Mouse (Mus musculus) spleen, adult 2 months (tissue): ENCODE measurements around the gene Cox17.

Source experiments
- CTCF ChIP-seq: fragments of 200-500 bp; IDR thresholded peaks from 2 replicates; pipeline ENCODE4 v1.5.1; 2011; ENCODE audit warnings: mild to moderate bottlenecking, inconsistent platforms; ENCODE audit not compliant: insufficient read depth, insufficient read length, insufficient replicate concordance; ENCODE audit errors: extremely low read depth
- POLR2A ChIP-seq: fragments of 200-500 bp; IDR thresholded peaks from 2 replicates; pipeline ENCODE4 v1.6.1; 2011; ENCODE audit warnings: low read depth, low read length, inconsistent platforms

- no peak for TF ChIP-seq CTCF
- no peak for TF ChIP-seq POLR2A
These were observed 32.7 kb downstream of the Cox17 start for GRCm38 (mm10) chr16:38379493-38379892.
